Mouse (Mus musculus) mouse trophoblast stem cell (cell line): Measurements from ENCODE around the gene Smcp.

Experiments used
- in situ Hi-C, 2 experiments: fragments of 300-500 bp; cut with MseI, MboI; formaldehyde crosslinking; loops; 2 replicates in 1 of 2; 3 replicates in 1 of 2; pipeline ENCODE4 v1.15.1; 2025

Smcp gene

DNA sequence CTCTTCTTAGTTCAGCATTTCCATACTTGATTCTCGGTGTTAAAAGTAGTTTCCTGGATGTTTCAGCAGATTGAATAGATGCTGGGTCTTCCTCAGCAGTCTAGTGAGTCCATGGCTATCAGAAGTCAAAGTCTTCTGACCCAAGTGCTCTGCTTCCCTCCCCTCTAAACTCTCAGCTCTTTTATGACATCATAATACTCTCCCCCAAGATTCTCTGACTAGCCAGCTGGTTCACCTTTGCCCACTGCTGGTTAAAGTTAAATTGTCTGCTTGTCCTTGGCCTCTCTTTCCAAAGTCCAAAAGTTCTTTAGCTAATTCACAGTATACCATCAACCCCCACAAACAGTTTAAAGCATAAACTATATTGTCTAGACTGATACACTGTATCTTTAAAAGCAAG lies at the start of gene Smcp:
Smcp (minus strand) TSS at position 140 of the 400 bp plus-strand sequence.
- in situ Hi-C loops = no loop called here

DNA sequence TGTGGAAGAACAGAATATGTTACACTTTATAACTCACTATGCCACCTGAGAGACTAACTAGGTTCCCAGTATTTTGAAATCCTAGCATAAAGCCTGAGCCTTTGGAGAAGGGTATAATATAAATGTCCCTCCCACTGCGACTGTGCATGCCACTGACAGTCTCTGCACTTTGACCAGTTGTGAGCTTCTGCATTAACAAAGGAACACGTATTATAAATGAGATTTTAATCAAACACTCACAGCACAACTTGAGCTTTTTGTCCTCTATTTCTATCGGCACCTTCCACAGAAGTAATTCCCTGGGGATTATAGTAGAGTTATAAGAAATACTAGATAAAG lies 49.8 kb upstream of the Smcp start:
- in situ Hi-C loops = no loop called here

GRCm38 (mm10) chr3:92637745-92638652 lies 49.2 kb upstream of the Smcp start:
- in situ Hi-C loops = no loop called here

DNA sequence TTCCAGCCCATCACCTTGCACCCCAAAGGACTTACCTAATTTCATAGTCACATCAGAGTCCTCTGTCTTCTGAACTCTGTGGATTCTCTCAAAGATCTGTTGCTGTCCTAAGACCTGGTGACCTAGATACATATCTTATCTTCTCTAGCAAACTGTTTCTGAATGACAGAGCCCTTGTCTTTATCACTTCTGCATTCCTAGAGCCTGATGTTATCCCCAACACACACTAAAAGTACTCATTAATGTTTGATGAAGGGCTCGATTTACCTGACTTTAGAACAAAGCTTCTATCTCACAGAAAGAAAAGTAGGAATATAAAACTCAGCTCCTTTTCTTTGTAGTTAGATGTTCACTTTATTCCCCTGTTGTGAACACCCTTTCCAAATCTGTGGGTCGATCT lies 32.8 kb upstream of the Smcp start, which contains the start of gene Lce6a:
Lce6a (minus strand) TSS at position 101 of the 400 bp plus-strand sequence.
- in situ Hi-C loops = no loop called here

GRCm38 (mm10) chr3:92609804-92610203 lies 21.0 kb upstream of the Smcp start:
- in situ Hi-C loops = no loop called here

GRCm38 (mm10) chr3:92607392-92607791 lies 18.6 kb upstream of the Smcp start, which contains the start of gene 2210017I01Rik:
Gene 2210017I01Rik, minus strand, starts transcription at chr3:92607492.
- in situ Hi-C loops = no loop called here

GRCm38 (mm10) chr3:92602169-92602568 lies 13.4 kb upstream of the Smcp start:
- in situ Hi-C loops = no loop called here

DNA sequence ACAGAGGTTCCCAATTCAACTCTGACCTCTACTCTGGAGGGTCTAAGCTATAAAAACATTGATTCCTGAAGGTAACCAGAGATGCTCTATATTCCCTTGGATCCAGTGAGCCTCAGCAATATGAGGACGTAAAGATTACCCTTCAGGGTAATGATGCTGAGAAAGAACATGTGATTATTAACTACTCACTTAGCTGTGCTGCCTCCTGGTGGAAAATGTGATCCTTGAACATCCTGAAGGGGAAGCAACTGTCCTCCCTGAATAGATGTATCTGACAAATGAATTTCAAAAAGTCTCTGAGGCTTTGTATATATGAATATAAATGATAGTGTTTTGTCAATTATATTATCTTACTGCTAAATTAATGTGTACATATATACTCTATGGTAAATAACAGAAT lies 11.7 kb upstream of the Smcp start:
- in situ Hi-C loops = no loop called here

GRCm38 (mm10) chr3:92599973-92600372 lies 11.2 kb upstream of the Smcp start:
- in situ Hi-C loops = no loop called here

- in situ Hi-C loops = no loop called here
These were observed 9.6 kb upstream of the Smcp start for GRCm38 (mm10) chr3:92598429-92598828.

DNA sequence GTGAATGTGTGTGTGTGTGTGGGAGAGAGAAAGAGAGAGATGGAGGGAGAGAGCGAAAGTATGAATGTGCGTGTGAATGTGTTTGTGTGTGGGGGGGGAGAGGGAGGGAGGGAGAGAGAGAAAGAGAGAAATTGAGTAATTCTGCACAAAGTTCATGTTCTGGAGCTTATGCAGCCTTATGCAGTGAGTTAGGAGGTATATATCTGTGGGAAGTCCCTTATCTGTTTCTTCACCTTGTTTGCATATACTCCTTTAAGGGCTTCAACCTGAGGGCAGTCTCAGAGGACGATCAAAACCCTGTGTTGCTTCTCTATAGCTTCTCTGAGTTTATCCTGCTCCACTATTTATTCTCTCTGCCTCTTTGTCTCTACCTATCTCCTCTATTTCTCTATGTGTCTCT lies 1.6 kb downstream of the Smcp start:
- in situ Hi-C loops = no loop called here

DNA sequence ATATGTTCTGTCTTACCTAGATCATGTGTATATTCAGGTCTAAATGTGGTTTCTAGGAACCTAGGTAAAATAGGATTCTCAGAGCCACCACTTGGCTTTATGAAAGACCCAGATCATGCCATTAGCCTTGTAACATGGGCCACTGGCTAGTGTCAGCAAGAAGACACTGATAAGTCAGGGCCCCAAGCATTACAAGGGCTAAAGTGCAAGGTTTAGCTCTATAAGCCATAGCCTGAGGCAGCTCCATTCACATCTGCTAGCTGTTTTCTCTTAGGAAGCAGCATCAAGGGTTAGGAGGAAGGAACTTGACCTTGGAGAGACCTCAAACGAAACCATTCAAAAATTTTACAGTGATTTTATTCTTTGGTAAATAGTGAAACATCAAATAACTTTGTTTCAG lies 3.7 kb downstream of the Smcp start:
- in situ Hi-C loops = no loop called here

DNA sequence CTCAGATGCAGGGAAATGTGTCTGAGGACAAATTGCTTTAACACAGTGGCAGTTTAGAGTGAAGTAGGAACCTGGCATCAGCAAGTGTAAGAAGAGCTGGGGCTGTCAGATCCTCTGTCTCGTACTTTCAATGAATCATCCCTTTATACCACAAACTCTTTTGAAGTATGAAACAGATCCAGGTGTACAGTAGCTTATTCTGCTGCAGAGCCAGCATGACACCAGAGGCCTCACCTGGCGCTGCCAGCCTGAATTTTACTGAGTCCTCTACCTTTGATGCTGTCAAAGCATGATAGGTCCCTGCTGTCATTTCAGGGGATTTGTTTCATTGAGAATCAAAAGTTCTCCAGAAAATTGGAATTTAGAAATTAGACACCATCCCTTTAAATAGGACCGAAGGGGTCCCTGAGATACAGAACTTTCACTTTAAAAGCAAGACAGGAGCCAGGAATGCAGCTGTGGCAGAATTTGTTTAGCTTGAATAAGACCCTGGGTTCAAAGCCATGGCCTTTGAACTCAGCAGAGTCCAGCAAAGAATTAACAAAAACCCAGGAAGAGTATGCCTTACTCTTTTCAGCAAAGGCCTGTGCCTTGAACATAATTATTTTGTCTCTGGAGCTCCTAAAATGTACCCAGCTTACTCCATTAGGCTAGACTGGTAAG lies 5.5 kb downstream of the Smcp start:
- in situ Hi-C loops = no loop called here

- in situ Hi-C loops = no loop called here
These were observed 9.3 kb downstream of the Smcp start for GRCm38 (mm10) chr3:92579508-92579907.

DNA sequence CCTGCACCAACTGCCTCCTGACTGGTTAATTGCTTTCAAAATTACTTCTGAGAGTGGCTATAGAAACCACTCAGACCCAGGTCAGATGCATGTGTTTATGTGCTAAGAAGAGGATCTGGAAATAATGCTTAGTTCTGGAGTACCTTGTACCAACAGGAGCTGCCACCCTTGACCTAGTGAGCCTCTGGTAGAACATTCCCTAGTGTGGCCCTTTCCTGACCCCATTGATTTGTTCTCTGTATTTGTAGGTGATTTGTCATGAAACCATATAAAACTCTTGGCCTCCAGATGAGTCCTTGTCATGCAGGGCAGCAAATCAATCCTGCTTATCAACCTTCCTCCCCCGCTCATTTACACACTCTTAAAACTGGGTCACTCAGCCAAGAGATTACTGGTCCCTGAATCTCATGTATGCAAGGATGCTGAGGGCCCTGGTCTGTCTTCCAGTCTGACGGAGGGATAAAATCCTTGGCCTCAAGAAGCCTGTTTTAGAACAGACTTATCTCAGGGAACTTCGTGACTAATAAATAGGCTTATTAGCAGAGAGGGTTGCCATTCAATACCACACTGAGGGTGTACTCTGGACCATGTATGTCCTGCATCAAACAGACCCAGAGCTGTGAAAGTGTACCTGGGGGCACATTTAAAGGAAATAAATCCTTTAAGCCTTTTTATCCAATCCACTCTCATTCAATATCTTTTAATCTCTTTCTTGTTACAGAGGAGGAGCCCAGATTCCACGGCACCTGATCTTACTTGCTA lies 10.0 kb downstream of the Smcp start:
- in situ Hi-C loops = no loop called here

DNA sequence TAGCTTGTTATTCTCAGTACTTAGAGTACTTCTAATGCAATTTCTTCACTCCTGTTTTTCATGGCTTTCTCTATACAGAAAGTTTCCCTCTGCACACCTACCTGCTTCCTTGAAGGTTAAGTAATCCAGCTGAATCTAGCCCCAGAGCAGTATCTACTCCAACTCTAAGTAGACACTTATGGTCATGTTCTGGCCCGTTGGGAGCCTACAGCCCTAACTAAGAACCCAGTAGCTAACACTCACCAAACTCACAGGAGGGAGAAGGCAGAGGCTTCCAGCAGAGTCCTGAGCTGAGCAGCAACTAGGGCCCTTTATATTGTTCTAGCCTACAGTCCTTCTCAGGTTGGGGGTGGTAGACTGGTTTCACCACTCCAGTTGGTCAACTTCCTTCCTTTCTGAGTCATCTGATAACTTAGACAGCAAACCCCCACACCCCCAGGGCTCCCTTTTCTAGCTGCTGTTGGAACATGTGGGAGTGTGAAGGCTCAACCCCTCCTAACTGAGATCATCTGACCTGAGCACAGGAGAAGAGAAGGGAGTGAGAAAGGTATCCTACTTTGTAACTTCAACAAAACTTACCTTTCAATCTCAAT lies 15.3 kb downstream of the Smcp start, which contains the start of gene Ivl:
Ivl (minus strand) TSS at position 287 of the 593 bp plus-strand sequence.
- in situ Hi-C loops = no loop called here

- in situ Hi-C loops = no loop called here
These were observed 16.2 kb downstream of the Smcp start for GRCm38 (mm10) chr3:92572514-92573155.

DNA sequence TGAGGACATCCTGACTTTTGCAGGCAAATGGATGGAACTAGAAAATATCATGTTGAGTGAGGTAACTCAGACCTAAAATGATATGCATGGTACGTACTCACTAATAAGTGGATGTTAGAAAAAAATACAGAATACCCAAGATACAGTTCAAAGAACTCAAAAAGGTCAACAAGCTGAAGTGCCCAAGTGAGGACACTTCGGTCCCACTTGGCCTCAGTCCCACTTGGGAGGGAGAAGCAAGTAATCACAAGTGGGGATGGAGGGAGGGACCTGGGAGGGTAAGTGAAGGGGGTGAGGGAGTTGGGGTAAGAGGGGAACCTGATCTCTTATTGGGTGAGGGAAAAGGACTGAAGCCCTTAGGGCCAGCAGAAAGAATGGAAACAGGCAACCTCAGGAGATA lies 20.0 kb downstream of the Smcp start:
- in situ Hi-C loops = no loop called here

DNA sequence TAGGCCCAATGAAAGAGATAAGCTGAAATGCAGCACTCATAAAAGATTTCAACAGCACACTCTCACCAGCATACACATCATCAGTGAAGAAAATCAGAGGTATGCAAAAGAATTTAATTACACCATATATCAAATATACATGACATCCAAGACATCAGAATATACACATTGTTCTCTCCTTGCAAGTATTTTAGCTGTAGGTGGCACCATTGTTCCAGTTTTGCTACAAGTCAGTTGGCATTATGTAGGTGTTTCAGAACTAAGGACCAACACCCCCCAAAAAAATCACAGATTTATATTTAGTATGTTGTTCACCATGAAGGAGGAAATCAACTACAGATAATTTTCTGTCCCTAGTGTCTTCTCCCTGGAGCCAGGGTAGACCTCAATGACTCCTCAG lies 23.4 kb downstream of the Smcp start:
- in situ Hi-C loops = no loop called here

- in situ Hi-C loops = no loop called here
These were observed 54.4 kb downstream of the Smcp start, which contains the start of gene 2310046K23Rik for GRCm38 (mm10) chr3:92534411-92534810. Gene 2310046K23Rik, minus strand, starts transcription at chr3:92534511.
